Mouse (Mus musculus) layer of hippocampus, postnatal 36 days (tissue): ENCODE data around the gene Aip. TPM values are rescaled to one million over a fixed set of nuclear protein-coding genes. Genes with fewer than 3 reads are reported as not detected.

Experiments
- DNase-seq, 2 experiments: peaks; one replicate each; pipeline ENCODE4 v3.0.0; 2022
- total RNA-seq, 2 experiments: library from RNA; stranded (reverse); gene quantifications; 2 replicates each; pipeline ENCODE4 v1.2.3; 2021

The Aip gene
- total RNA-seq, 2 experiments from 2014 or later = 108 to 128 TPM

DNA sequence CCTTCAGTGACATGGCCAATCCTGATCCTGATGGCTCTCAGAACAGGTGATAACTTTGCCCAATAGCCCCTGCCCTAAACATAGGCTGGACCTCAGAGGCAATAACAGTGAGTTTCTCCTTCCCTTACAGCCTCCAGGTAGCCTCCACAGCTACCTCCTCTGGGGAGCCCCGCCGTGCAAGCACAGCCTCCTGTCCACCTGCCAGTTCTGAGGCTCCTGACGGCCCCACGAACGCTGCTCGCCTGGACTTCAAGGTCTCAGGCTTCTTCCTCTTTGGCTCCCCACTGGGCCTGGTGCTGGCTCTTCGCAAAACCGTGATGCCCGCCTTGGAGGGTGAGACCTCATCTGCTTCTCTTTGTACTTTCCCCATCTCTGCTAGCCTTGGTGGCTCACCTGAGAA, 17.1 kb downstream of the Aip start:
- DNase-seq = no peak

DNA sequence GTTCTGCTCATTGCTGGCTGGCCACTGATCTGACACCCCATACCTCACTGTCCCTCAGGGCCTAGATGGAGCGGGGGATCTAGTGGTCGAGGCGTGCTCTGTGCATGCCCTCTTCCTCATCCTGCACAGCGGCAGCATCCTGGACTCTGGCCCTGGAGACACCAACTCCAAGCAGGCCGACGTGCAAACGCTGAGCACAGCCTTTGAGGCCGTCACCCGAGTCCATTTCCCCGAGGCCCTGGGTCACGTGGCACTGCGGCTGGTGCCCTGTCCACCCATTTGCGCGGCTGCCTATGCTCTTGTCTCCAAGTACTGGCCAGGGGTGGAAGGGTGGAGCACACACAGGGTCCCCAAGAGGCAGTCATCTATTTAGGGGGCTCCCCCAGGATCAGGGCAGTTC, 19.0 kb downstream of the Aip start:
- no peak for DNase-seq

DNA sequence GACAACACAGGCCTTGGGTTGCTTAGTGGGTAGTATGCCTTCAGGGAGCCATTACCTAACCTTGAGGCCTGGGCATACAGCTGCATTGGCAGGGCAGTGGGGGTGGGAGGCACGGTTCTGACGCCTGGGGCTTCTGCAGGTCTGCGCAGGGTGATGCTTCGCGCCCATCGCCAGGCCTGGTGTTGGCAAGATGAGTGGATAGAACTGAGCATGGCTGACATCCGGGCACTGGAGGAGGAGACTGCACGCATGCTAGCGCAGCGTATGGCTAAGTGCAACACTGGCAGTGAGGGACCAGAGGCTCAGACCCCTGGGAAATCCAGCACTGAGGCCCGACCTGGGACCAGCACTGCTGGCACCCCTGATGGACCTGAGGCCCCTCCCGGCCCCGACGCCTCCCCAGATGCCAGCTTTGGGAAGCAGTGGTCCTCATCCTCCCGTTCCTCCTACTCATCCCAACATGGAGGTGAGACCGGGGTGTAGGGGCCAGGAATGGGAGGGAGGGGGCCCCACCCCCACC, 20.9 kb downstream of the Aip start:
- no peak for DNase-seq

DNA sequence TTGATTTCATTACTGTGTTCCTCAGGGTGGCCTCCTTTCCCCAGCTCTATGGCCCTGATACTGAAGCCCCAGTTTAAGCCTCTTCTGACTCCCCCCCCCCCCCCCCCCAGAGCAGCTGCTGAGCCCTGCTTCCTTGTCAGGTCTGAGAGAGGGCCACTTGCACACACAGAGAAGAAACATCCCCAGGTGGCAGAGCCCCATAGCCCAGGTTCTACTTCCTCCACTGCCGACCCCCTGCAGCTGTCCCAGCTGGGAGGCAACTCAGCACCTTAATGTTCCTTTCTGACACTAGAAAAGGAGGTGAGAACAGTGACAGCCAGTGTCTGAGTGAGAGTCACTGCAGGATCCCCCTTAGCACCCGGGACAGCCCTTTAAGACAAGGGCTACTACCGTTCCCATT, 21.9 kb downstream of the Aip start:
- DNase-seq = no peak

DNA sequence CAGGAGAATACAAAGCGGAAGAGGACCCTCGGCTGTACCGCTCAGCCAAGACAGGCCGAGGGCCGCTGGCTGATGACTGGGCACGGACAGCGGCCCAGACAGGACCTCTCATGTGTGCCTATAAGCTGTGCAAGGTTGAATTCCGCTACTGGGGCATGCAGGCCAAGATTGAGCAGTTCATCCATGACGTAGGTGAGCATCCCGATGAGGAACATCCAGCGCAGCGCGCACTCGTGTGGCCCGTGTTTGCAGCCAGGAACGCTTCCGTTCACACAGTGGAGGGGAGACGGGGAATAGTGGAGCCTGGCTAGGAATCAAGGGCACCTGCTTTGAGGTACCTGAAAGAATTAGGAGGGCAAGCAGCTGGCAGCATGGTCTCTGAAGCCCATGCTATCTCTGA, 22.4 kb downstream of the Aip start:
- no peak for DNase-seq

DNA sequence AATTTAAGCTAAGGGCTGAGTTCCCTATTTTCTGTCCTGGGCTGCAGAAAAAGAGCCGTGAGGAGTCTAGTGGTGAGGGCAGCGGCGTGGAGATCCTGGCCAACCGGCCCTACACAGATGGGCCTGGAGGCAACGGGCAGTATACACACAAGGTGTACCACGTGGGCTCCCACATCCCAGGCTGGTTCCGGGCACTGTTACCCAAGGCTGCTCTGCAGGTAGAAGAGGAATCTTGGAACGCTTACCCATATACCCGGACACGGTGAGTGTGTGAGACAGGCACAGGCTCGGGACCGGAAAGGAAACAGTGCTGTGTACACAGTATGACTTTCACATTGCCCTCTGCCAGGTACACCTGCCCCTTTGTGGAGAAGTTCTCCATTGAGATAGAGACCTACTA, 23.0 kb downstream of the Aip start:
- no peak for DNase-seq

DNA sequence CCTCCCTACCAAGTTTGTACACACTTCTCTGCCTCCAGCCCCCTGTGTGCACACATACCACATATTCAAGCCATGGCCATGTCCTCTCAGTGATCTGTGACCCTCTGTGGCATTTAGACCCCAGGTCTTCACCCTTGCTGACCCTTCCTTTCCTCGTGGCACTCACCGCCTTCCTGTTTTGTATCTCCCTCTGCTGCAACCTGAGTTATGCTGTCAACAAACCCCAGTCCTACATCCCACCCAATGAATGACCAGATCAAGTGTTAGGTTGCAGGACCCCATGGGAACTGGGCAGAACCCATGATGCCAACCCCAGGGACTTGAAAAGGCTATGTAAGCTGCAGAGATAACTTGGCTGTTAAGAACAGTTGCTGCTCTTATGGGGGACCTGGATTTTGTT, 23.6 kb downstream of the Aip start:
- no peak for DNase-seq

DNA sequence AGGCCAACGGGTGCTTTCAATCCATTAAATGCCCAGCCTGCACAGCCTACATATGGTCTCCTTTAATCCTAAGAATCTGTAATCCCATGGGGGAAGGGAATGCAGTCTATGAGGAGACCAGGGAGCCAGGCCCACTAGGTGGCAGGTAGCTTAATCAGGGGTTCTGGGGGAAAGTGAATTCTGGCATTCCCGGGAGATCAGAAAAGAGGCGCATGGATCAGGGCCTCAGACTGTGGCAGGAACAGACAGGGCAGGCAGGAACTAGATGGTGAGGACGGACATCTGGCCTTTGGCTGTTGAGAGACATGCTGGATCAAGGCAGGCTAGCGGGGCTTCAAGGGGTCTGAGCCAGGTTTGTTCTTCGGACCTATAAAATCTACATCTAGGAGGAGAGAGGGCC, 24.2 kb downstream of the Aip start:
- DNase-seq = no peak

DNA sequence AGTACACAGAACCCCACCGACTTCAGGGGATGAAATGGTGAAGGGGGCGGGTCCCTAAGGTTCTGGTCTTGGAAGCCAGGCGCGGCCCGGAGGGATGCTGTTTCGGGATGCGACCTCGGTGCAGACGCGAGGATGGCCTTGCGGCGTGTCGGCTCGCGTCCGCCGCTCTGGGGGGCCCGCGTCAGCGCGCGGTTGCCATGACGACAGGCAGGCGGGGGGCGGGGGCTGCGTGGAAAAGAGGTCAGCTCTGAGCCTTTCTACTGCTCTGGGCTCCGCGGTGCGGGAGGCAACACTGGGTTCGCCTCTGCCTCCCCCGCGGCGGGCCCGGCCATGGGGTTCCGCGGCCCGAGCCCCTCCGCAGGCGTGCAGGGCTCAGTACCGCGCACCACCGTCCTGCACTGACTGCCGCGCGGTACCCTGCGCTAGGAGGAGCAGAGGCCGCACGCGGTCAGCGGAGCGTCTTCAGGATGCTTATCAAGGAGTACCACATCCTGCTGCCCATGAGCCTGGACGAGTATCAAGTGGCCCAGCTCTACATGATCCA, 24.9 kb downstream of the Aip start:
- peak; percentile 66 to 71 for DNase-seq

DNA sequence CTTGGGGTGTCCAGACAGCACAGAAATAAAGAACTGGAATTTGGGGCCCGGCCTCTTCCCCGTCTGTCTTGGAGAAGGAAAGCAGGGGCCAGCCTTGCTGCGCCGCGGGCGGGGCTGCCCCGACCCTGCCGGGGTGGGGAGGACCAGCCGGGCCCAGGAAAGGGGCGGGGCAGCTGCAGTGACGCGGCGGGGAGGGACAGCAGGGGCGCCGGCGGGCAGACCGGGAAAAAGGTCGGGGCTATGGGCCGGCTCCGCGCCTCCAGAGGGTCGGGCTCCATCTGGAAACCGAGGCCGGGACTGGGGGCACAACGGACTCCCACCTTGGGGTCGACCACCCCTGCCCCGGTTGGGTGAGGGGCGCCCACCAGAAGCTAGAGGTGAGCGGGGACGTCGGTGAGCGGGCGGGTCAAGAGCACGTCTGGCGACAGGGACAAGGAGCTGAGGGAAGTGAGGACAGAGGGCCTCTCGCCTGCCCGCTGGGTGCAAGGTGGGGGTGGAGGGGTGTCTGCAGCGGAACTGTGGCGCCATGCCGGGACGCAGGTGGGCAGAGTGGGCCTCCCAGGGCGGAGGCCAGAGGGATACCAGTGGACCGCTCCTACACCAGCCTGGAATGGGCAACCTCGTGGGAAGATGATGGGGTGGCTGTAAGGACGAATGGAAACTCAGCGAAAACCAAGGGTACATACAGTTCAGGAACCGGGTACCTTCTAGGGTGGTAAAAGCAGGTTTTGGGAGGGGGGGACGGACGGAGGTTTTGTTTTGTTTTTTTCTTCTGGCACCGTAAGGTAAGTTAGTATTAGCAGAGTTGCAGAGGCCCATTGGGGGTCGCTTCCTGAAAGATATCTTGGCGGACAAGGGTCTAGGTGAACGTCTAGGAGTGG, 25.6 kb downstream of the Aip start, which contains the start of gene Pitpnm1:
Pitpnm1 (plus strand) TSS at position 162 of the 881 bp plus-strand sequence.
- no peak for DNase-seq

DNA sequence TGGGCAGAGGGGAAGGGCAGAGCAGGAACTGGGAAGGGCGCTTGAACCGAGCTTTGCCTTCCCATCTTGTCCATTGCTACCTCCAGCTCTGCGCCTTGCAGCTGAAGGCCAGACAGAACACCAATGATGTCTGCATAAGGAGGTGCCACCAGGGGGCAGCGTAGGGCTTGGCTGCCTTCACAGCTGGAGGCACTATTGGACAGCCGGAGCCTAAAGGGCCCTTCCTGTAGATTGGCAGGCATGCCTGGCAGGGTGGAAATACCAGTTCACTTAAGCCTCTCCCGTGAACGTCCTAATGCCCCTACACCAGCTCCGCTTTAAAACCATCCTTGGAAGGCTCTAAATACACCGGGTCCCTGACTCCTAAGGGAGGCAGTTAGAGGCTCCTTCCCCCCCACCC, 26.6 kb downstream of the Aip start:
- peak; percentile 85 to 86 for DNase-seq

DNA sequence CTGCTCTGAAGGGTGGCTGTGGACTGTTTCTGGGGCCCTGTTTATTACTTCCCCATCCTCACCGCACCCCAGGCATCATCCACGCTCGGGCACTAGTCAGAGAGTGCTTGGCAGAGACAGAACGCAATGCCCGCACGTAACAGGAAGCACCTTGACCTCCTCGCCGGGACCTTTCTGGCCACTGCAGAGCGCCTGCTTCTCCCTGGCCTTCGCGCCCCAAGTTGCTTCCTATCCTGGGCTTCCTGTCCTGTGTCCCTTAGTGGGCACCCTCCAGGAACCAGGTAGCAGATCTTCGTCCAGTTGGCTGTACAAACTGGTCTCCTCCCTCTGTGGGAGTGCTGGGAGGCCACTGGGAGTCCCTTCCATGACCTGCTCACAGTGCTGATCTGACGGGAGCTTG, 27.2 kb downstream of the Aip start:
- DNase-seq = no peak

DNA sequence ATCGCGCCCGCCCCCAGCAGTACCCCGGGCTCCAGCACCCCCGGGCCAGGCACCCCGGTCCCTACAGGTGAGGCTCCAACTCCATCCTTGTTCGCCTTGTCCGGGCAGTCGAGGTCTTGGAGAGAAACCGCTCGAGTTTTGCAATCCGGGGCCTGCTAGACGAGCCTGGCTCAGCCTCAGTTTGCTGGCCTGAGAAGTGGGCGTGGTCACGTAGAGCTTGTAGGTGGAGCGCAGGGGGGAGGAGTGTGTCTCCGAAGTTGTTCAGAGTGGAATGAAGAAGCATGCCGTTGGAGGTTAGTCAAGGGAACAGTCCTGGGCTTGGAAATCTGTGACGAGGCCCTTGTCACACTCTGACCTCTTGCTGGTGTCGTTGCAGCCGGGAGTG, 28.2 kb downstream of the Aip start:
- no peak for DNase-seq

DNA sequence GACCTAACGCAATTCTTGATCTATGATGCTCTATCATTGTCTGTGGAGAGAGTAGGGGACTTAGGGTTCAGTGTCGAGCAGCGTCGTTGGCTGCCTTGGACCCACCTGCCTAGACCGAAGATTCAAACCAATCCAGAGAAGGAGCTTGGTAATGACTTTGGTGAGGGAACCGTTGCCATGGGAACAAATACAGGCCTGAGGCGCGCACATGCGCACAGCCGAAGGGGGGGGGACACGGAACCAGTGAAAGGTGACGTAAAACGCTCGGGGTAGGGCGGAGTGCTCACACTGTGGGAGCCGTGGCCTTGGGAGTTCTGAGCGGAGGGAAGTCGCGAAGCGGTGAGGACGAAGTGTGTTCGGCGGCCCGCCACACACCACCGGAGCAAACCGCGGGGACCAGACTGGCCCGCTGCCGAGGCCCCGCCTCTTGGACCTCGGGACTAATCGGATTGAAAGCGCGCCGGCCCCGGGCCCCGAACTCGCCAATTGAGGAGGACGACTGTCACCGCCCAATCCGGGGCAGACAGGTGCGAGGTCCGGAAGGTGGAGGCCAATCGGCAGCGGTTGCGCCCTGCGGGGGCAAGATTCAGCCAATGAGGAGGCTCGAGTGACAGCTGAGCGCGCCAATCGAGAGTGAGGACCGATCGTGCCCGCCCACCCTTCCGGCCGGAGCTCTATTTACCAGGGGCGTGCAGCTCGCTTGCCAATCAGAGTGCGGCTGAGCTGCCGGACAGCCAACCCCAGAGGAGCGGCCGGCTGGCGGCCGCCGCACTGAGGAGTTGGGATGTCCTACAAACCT, 28.8 kb downstream of the Aip start, which contains the start of gene Cdk2ap2:
Cdk2ap2 (plus strand) TSS at position 541 of the 799 bp plus-strand sequence.
- DNase-seq = peak; percentile 100

DNA sequence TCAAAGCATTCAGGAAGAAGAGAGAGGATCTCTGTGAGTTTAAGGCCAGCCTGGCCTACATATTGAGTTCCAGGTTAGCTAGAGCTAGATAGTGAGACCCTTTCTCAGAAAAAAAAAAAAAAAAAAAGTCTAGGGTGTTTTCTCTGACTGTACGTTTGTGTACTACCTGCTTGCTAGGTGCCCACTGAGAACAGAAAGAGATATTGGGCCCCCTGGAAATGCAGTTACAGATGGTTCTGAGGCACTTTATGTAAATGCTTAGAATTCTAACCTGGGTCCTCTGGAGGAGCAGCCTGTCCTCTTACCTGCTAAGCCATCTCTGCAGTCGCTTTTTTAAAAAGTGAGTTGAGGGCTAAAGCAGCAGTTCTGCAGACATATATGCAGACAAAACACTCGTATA, 29.9 kb downstream of the Aip start:
- no peak for DNase-seq

DNA sequence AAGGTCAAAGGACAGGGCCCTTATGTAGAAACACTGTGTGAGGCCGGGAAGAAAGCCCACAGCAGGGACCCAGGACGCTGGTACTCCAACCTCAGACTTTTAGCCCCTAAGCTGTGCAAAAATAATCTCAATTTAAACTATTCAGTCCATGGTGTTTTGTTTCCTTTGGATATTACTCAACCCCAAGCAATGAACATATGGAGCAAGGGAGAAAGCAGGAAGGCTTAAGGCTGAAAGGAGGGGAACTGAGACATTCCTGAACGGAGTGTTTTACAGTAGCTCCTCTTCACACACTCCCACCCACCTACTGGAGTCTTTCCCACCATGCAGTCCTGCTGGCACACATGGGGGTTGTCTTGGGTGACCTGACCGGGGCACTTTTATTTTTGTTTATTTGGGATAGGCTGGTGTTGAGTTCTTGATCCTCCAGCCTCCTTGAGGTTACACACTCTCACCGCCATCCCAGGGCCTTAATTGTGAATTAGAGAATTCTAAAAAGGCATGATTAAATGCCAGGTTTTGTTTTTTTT, 30.8 kb downstream of the Aip start:
- no peak for DNase-seq

DNA sequence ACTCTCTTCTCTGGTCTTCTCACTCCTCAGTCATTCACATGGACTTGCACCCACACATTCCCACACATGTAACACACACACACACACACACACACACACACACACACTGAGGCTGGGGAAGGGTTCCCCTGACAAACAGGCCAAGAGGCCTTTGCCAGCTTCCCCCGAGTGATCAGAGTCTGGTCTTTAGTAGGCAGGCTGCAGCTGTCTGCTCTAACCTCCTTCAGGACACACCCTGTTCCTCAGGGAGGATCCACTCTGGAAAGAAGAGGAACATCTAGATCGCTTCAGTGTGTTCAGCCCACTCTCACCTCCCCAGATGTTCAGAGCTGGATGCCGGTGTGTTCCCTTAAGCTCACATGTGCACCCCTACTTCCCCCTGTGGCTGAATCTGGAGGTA, 31.3 kb downstream of the Aip start:
- no peak for DNase-seq

DNA sequence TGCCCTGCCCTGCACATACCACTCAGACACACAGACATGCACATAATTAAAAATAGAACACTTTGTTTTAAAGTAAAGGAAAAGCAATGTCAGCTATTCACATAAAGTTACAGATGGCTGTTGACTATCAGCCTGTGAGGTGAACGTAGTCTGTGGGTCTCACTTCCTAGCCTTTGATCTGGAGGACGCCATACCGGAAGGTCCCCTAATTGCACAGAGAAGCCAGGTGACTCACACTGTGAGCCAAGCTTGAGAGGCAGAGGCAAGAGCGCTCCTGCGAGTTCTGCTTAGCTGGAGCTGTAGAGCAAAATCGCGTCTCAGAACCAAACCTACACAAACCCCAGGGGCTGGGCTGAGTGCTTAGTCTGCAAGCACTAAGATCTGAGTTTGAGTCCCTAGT, 31.9 kb downstream of the Aip start:
- DNase-seq = no peak

DNA sequence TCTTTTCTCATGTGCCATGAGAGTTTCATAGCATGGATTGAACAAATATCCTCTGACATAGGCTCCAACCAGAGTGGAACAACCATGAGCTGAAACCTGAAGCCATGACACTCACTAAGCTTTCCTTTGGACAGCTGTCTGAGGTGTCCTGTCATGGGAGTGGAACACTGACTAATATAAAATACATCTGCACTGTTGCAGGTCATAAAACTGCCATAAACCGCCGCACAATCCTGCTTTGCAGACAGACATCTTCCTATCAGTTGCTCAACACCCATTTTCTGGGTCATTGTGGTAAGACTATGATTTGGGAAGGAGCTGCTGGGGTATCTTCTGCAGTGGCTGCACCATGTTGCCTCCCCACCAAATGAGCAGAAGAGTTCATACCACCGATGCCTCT, 32.9 kb downstream of the Aip start:
- DNase-seq = no peak

DNA sequence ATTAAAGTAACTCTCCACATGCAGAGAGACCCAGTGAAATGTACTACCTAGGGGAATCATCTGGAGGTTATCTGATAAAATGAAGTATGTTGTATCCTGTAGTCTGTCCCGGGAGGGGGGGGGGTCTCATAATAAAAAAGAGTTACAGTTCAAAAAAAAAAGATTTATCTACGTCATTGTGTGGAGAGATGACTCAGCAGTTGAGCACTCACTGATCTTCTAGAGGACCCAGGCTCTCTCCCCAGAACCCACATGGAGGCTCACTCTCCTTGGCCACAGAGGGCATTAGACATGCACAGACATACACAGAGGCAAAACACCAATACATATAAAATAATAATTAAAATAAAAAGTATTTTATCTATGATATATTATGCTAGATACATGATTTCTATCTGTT, 34.3 kb downstream of the Aip start:
- DNase-seq = no peak

DNA sequence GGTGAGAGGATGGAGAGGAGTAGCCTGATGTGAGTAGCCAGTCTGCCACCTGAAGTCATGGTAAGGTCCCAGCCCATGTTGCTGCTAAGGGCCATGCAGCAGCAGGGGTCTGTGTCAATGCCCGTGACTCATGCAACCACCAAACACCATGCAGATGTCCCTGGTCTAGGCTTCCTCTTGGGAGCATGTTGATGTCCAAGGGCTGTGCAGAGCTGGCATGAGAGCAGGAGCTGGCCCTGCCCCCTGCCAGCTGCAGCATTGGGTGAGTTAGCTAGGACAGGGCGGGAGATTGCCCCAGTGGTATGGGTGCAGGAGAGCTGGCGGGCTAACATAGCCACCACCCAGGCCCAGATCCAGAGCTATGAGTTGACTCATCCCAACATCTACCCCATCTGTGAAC, 35.2 kb downstream of the Aip start:
- DNase-seq = no peak

DNA sequence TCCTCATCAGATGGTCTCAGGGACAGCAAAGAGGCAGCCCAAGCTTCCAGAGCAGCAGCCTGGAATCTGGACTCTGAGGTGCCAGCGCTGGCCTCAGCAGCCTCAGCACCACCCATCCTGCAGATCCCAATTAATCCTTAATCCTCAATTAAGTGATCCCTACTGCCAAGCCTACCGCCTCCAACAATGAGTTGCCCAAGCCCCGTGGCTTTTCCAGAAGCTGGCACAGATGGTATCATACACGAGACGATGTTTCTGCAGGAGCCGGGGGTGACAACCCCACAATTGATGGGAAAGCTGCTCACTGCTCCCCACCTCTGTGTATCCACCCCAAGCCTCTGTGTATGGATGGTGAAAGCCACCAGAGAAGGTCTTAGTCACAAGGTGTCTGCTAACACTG, 36.5 kb downstream of the Aip start:
- DNase-seq = peak in 1 of 2 experiments; percentile 39

DNA sequence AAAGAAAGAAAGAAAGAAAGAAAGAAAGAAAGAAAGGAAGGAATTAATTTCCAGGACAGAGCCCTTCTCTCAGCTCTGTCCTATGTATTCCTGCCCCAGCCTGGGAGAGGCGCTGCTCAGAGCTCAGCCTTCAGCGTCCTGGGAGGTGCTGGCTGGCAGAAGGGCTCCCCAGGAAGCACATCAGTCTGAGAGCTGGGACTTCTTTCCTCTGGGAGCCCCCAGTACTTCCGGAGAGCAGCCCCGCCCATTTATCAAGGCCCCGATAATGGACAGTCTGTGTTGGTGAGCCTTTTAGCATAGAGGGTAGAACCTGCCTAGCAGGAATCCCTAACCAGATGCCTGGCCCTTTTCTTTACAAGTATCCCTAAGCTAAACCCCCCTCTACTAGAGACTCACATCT, 37.5 kb downstream of the Aip start:
- DNase-seq = no peak
